Mouse (Mus musculus) ES-Bruce4 (cell line): ENCODE measurements around the gene Alkbh1.

Experiments
- CTCF ChIP-seq: IDR thresholded peaks from one replicate; pipeline ENCODE4 v1.8.1; 2011; ENCODE audit warnings: low read depth, low read length
- EP300 ChIP-seq: IDR thresholded peaks from 2 replicates; pipeline ENCODE4 v1.6.1; 2011; ENCODE audit warnings: low read depth, low read length; ENCODE audit not compliant: insufficient read depth

GRCm38 (mm10) chr12:87394316-87394715 lies 49.5 kb downstream of the Alkbh1 start:
- TF ChIP-seq CTCF (no peak), EP300 (no peak)
